Mouse (Mus musculus) heart, postnatal 0 days (tissue): ENCODE results near the gene Il13. TPM values are rescaled to one million over a fixed set of nuclear protein-coding genes. Genes with fewer than 3 reads are reported as not detected.

ENCODE experiments used
- ATAC-seq: fragments of 200-750 bp; cut with Nextera tagmentation; 2 replicates; pipeline ENCODE4 v1.8.0; 2017; ENCODE audit warnings: low read depth, moderate number of reproducible peaks, moderate library complexity; ENCODE audit not compliant: insufficient read depth
- DNase-seq: peaks from one replicate; pipeline ENCODE4 v3.0.0-alpha.2; 2016; ENCODE audit warnings: low spot score
- H3K27ac ChIP-seq: fragments of 300-500 bp; sonication (generic); 2 replicates; pipeline ENCODE4 v1.5.1; 2014; ENCODE audit warnings: low read depth, mild to moderate bottlenecking
- H3K27me3 ChIP-seq: fragments of 300-500 bp; sonication (generic); 2 replicates; pipeline ENCODE4 v1.6.1; 2014; ENCODE audit warnings: low read length, mixed read lengths; ENCODE audit not compliant: control insufficient read depth, insufficient read depth
- H3K36me3 ChIP-seq: fragments of 300-500 bp; sonication (generic); replicated peaks from 2 replicates; pipeline ENCODE4 v1.6.1; 2014; ENCODE audit warnings: low read length, mixed read lengths; ENCODE audit not compliant: control insufficient read depth, insufficient read depth
- H3K4me1 ChIP-seq: fragments of 300-500 bp; sonication (generic); 2 replicates; pipeline ENCODE4 v1.6.1; 2014; ENCODE audit warnings: antibody characterized with exemption; ENCODE audit not compliant: control insufficient read depth, insufficient read depth
- H3K4me2 ChIP-seq: fragments of 300-500 bp; sonication (generic); 2 replicates; pipeline ENCODE4 v1.6.1; 2014; ENCODE audit warnings: low read depth, mild to moderate bottlenecking, low read length, moderate library complexity
- H3K4me3 ChIP-seq: fragments of 300-500 bp; sonication (generic); 2 replicates; pipeline ENCODE4 v1.5.1; 2014; ENCODE audit warnings: low read depth, low read length
- H3K9ac ChIP-seq: fragments of 300-500 bp; sonication (generic); replicated peaks from 2 replicates; pipeline ENCODE4 v1.6.1; 2014; ENCODE audit warnings: low read depth, low read length, mixed read lengths
- H3K9me3 ChIP-seq: fragments of 300-500 bp; sonication (generic); replicated peaks from 2 replicates; pipeline ENCODE4 v1.6.1; 2016; ENCODE audit warnings: low read length; ENCODE audit not compliant: control insufficient read depth
- CTCF ChIP-seq: IDR thresholded peaks from 2 replicates; pipeline ENCODE4 v1.5.1; 2016; ENCODE audit warnings: antibody characterized with exemption, control low read depth, low read depth
- EP300 ChIP-seq: IDR thresholded peaks from 2 replicates; pipeline ENCODE4 v1.6.1; 2016; ENCODE audit warnings: antibody characterized with exemption, low read depth
- WGBS: fragments of 180-500 bp; shearing (Covaris S2); extraction: QIAGEN DNeasy Blood & Tissue Kit; methylation state at CpG from one replicate; pipeline ENCODE4 v1.1.7; 2014; 5-methylcytosine and 5-hydroxymethylcytosine counted together
- polyA plus RNA-seq: library from polyadenylated mRNA; unstranded; fragments of >200 nt; fragmentation: Nextera tagmentation; extraction: Ambion mirVana; gene quantifications from 2 replicates; pipeline ENCODE4 v1.2.1, GENCODE M21; 2015
- total RNA-seq: library from RNA; depleted of rRNA; stranded (reverse); fragments of >200 nt; gene quantifications from 2 replicates; pipeline ENCODE4 v1.2.3, GENCODE M21; 2014; ENCODE audit warnings: low replicate concordance

Gene Il13
- total and polyA plus RNA-seq, 2 experiments from 2014 or later = not detected

- no peak overlapping the region for H3K4me2 ChIP-seq
- no peaks in the 10 kb centered on the region for H3K4me1 ChIP-seq
- no peaks in the 10 kb centered on the region for H3K27me3 ChIP-seq
- peak; percentile 67 for ATAC-seq
- TF ChIP-seq EP300 = no peak
- peak; percentile 89 for TF ChIP-seq CTCF
- DNase-seq = peak; percentile 68
- H3K9me3 ChIP-seq = no peaks in the 10 kb centered on the region
- H3K4me3 ChIP-seq = no peak overlapping the region
- H3K27ac ChIP-seq = no peak overlapping the region
- 0% methylated on average over 1 of the region's 1 CpGs for WGBS
- H3K9ac ChIP-seq = no peak overlapping the region
- H3K36me3 ChIP-seq = no peaks in the 10 kb centered on the region
Observed at GRCm38 (mm10) chr11:53627859-53628258, 6.6 kb downstream of the Il13 start.

GRCm38 (mm10) chr11:53626802-53627373, 7.6 kb downstream of the Il13 start:
- no peak overlapping the region for H3K4me3 ChIP-seq
- 54% methylated on average over 17 of the region's 17 CpGs for WGBS
- no peaks in the 10 kb centered on the region for H3K9me3 ChIP-seq
- no peak overlapping the region for H3K4me2 ChIP-seq
- H3K4me1 ChIP-seq = no peaks in the 10 kb centered on the region
- H3K9ac ChIP-seq = no peak overlapping the region
- no peaks in the 10 kb centered on the region for H3K27me3 ChIP-seq
- no peak for TF ChIP-seq EP300
- no peak for TF ChIP-seq CTCF
- no peaks in the 10 kb centered on the region for H3K36me3 ChIP-seq
- ATAC-seq = no peak
- no peak overlapping the region for H3K27ac ChIP-seq
- no peak for DNase-seq

GRCm38 (mm10) chr11:53624124-53624523, 10.4 kb downstream of the Il13 start:
- Histone ChIP-seq H3K36me3 (no peaks in the 10 kb centered on the region), H3K27ac (no peak overlapping the region), H3K27me3 (no peaks in the 10 kb centered on the region), H3K4me1 (no peaks in the 10 kb centered on the region), H3K4me3 (no peak overlapping the region), H3K9ac (no peak overlapping the region), H3K9me3 (no peaks in the 10 kb centered on the region), H3K4me2 (no peak overlapping the region)
- 96% methylated on average over 2 of the region's 2 CpGs for WGBS
- DNase-seq (no peak), ATAC-seq (no peak)
- no peak for TF ChIP-seq CTCF
- TF ChIP-seq EP300 = no peak

- no peak for DNase-seq
- H3K4me3 ChIP-seq = no peak overlapping the region
- no peak overlapping the region for H3K27ac ChIP-seq
- H3K36me3 ChIP-seq = no peaks in the 10 kb centered on the region
- no peak overlapping the region for H3K4me2 ChIP-seq
- ATAC-seq = no peak
- H3K27me3 ChIP-seq = no peaks in the 10 kb centered on the region
- no peaks in the 10 kb centered on the region for H3K4me1 ChIP-seq
- no peak overlapping the region for H3K9ac ChIP-seq
- WGBS = 77% methylated on average over 9 of the region's 9 CpGs
- no peak for TF ChIP-seq CTCF
- no peak for TF ChIP-seq EP300
- no peaks in the 10 kb centered on the region for H3K9me3 ChIP-seq
Observed at GRCm38 (mm10) chr11:53623573-53623972, 10.9 kb downstream of the Il13 start.

- Histone ChIP-seq H3K4me3 (no peak overlapping the region), H3K36me3 (no peaks in the 10 kb centered on the region), H3K4me2 (no peak overlapping the region), H3K4me1 (no peaks in the 10 kb centered on the region), H3K9ac (no peak overlapping the region), H3K27me3 (no peaks in the 10 kb centered on the region), H3K27ac (no peak overlapping the region), H3K9me3 (no peaks in the 10 kb centered on the region)
- TF ChIP-seq CTCF (no peak), EP300 (no peak)
- ATAC-seq (no peak), DNase-seq (no peak)
- WGBS = 64% methylated on average over 6 of the region's 6 CpGs
Observed at GRCm38 (mm10) chr11:53622440-53622806, 12.1 kb downstream of the Il13 start.

GRCm38 (mm10) chr11:53621582-53622439, 12.7 kb downstream of the Il13 start:
- no peaks in the 10 kb centered on the region for H3K27me3 ChIP-seq
- no peak overlapping the region for H3K4me3 ChIP-seq
- no peak overlapping the region for H3K4me2 ChIP-seq
- no peaks in the 10 kb centered on the region for H3K9me3 ChIP-seq
- H3K9ac ChIP-seq = no peak overlapping the region
- no peak overlapping the region for H3K27ac ChIP-seq
- DNase-seq = no peak
- WGBS = 76% methylated on average over 11 of the region's 11 CpGs
- no peak for TF ChIP-seq EP300
- no peak for TF ChIP-seq CTCF
- no peaks in the 10 kb centered on the region for H3K36me3 ChIP-seq
- no peaks in the 10 kb centered on the region for H3K4me1 ChIP-seq
- ATAC-seq = no peak
